Mouse (Mus musculus): Measurements from ENCODE around the gene Bmpr2. TPM values are rescaled to one million over a fixed set of nuclear protein-coding genes. Genes with fewer than 3 reads are reported as not detected.
A peak's percentile ranks its signal among the peaks of the same experiment; 100 is the strongest.

Bmpr2 gene
- polyA plus RNA-seq (2015; fragmentation: Nextera tagmentation; extraction: Ambion mirVana): 2.7 and 3.4 TPM in 2 replicates

DNA sequence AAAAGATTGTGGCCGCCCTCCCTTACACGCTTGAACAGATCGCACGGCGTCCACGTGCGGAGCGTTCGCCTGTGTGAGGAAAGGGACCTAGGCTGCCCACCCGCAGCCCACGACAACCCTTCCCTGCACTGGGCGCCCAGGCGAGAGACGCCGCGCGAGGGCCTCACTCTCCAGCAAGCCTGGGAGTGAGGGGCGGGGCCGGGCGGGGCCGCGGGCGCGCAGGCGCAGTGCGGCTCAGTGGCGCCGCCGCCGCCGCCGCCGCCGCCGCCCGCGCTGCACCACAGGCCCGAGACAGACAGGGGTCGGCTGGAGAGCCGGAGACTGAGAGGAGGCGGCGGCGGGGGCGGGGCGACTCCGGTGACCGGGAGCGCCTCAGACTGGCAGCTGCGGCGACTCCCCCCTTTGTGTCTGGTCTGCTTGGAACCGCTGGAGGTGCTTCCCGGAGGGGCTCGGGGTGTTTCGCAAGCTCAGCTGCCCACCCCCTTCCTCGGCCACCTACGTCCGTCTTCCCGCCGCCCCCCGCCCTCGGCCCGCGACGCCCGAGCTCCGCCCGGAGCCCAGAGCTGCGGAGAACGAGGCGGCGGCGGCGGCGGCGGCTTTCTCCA is at the start of gene Bmpr2:
Gene Bmpr2, plus strand, starts transcription at position 237 of the 605 bp plus-strand sequence.
- peak; percentile 88 for DNase-seq (ENCODE audit: low spot score)

DNA sequence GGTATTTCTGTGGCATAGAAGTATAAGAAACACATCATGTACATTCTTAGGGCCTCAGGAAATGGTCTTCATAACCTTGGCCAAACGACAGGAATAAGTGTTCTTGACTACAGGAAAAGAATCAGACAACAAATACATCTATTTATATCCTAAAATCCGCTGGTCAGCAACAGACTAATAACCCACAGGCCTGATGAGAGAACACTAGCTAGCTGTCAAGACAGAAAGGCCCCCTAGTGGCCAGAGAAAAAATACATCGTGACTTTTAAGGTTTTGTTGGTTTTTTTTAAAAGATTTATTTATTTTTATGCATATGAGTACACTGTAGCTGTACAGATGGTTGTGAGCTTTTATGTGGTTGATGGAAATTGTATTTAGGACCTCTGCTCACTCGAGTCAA is 43.3 kb upstream of the Bmpr2 start:
- DNase-seq (ENCODE audit: low spot score): peak; percentile 40

DNA sequence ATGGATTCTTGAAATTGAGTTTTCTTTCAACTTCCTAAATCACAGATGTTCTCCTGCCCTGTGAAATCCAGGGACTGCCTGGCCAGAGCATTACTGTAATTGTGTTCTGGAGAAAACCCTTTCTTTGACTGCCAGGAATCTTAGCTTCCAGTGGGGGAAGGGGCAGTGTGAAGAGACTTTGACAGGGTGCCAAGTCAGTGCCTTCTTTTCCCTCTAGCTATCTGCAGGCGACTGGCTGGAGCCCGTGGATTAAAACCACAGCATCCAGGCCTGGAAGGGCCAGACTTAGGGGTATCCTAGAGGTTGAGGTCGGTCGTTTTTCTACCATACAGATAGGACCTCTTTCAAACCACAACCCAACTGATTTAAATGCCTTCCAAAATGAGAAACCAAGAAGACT is 37.5 kb upstream of the Bmpr2 start:
- no peak for DNase-seq (ENCODE audit: low spot score)

DNA sequence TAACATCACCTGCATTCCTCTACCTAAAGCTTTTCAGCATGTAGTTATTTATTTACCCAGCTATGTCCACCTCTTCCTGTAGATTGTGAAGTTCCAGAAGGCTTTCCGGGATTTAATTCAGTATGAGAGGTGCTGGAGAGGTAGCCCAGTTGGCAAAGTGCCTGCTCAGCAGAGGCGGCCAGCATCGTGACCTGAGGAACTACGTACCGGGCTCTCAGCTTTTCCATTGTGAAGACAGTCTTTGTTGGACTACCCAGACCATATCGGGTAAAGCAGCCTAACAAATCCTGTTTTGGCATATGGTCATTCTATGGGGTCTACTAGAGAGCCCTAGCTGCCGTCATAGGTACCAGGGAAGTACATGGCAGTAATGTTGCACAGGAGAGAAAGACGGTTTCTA is 33.1 kb upstream of the Bmpr2 start:
- DNase-seq (ENCODE audit: low spot score): no peak

DNA sequence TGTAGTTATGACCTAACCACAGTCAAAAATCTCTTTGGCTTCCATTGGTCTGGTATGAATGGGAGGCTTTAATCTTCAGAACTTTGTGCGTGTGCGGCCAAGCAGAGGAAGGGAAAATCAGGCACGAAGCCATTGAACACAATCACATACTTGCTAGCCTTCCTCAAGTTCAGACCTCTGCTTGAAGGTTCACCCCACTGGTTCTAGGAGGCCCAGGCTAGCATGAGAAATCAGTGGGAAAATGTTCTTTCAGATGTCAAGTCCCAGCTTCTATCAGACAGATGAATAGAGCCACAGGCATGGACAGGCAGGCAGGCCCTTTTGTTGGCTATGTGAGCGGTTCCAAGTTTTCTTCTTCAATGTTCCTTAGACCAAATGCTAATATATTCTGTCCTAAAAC is 32.5 kb upstream of the Bmpr2 start:
- no peak for DNase-seq (ENCODE audit: low spot score)

DNA sequence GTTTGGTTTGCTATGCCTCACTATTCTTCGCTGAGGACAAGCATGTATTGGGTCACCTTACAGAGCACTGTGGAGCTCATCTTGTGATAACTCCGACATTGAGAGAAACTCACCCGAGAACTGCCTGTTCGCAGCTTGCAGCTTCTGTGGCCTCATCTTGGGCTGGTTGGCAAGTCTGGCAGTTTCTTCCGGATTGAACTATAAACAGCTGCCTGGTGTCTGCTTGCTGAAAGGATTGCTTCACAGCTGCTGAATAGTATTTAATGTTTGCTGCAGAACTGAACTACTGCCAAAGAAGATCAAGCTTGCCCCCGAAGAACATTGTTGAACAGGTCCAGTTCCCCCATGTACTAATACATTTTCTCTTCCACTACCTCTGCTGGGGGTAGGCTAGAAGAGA is 29.1 kb upstream of the Bmpr2 start:
- DNase-seq (ENCODE audit: low spot score): no peak

DNA sequence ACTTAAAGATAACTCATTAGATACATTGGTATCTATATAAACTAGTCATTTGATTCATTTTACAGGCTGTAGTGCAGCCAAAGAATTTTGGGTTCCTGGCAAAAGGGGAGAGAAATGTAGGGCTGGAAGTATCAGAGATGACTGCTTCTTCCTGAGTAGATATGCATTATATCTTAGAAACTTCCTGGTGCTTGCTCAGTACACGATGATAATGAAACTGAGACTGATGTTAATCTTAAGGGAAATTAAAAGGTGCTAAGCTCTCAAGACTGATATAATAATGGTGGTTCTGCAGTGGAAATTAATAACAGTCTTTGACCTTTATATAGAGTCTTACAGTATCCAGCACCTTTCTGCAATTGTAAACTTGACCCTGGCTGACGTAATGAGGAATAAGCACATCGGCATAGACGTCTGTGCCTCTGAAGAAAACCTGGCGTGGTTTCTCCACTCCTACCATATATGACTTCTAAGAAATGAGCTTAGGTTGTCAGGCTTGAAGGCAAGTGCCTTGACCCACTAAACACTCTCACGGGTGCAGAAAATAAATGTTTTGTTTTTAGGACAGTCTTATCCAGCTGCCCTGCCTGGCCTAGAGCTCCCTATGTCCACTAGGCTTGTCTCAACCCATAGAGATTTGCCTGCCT is 24.3 kb upstream of the Bmpr2 start:
- no peak for DNase-seq (ENCODE audit: low spot score)

DNA sequence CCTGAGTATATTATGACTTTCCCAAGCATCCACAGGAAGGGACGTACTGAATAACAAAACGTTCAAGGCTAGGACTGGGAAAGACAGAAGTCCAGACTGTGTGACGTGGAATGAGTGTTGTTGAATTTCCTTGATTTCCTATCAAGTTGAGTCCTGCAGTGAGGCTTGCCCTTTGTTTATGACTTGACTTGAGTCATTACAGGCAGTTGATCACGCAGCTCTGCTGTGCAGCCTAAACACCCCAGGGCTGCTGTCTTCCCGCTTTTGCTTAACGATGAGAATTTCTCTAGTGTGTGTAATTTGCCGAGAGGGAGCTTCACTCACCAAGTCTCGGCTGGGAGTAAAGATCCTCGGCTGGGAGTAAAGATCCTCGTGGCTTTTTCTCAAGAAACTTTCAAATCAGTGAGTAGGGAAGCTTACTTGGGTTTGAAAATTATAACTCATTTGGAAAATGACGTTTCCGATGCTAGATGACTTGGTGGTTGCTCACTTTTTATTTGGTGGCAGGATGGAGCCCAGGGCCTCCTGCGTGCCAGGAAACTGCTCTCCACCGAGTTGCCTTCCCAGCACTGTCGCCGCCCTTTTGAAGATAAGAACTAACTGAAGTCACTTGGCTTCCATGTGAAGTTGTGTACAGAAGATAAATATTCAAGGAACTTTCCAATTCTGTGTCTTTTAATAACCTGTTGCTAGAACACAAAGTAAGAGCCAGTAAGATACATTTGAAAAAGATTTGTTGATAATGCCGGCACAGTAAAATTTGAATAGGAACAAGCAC is 23.4 kb upstream of the Bmpr2 start:
- no peak for DNase-seq (ENCODE audit: low spot score)

DNA sequence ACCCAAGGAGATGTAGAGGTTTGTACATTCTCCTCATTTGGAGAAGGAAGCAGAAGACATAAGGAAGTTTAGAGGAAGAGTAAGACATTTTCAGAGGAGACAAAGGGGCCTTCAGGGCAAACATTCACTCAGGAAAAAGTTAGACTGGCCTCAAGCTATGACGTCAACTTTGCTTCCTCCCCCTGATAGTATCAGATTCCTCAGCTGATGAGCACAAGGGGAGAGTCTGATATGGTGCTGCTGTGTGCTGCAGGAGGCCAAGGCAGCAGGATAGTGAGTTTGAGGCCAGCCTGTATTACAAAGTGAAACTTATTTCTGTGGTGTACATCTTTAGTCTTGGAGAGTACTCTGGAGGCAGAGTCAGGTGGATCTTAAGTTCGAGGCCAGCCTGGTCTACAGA is 14.2 kb upstream of the Bmpr2 start:
- no peak for DNase-seq (ENCODE audit: low spot score)

DNA sequence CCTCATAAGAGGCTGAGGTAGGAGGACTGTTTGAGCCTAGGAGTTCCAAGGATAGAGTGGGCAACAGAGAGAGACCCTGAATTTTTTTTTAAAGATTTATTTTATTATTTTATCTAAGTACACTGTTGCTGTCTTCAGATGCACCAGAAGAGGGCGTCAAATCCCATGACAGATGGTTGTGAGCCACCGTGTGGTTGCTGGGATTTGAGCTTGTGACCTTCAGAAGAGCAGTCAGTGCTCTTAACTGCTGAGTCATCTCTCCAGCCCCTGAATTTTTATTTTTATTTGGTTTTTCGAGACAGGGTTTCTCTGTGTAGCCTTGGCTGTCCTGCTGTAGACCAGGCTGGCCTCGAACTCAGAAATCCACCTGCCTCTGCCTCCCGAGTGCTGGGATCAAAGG is 13.5 kb upstream of the Bmpr2 start:
- peak; percentile 16 for DNase-seq (ENCODE audit: low spot score)

DNA sequence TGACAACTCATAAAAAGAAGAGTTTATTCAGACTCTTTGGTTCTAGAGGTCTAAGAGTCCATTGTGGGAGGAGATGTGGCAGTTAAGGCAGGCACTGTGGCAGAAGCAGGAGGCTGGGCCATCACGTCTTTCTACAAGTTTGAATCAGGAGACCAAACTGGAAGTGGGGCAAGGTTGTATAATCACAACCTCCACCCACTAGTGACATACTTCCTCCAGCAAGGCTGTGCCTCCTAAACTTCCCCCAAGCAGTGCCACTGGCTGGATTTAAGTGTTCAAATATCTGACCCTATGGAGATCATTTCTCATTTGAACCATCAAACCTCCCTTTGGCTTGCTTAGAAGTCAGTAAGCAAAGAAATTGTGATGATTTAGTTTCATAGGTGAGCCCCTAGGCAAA is 7.9 kb upstream of the Bmpr2 start:
- no peak for DNase-seq (ENCODE audit: low spot score)

DNA sequence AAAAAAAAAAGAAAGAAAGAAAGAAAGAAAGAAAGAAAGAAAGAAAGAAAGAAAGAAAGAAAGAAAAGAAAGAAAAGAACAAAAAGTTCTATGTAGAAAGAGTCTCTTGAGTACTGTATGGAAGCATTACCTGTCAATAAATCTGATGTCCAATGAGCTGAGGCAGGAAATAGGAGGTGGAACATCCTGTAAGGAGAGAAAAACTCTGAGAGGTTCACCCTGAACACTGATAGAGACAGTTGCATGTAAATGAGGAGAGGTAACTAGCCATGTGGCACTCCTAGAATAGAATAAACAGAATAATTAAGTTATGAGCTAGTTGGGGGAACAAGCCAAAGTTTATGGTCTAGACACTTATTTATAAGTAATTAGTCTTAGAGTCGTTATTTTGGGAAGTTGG is 4.9 kb upstream of the Bmpr2 start:
- no peak for DNase-seq (ENCODE audit: low spot score)

DNA sequence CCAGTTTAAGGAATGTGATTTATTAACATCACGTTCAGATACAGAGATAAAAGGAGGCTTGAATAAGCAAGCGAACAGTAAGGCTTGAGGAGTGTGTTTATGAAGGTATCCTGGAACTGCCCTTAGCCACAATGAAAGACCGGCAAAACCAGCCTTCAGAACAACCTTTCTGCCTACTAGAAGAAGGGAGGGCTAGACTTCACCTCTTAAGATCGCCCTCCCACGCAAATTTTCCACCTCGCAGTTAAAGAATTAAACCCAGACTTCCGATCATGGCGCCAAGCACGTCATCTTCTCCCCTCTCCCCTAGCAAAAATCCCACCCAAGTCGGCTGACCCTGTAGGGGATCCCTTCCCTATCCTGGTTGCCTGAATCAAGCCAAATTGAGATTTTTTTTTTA is 992 bp upstream of the Bmpr2 start:
- peak; percentile 23 for DNase-seq (ENCODE audit: low spot score)

DNA sequence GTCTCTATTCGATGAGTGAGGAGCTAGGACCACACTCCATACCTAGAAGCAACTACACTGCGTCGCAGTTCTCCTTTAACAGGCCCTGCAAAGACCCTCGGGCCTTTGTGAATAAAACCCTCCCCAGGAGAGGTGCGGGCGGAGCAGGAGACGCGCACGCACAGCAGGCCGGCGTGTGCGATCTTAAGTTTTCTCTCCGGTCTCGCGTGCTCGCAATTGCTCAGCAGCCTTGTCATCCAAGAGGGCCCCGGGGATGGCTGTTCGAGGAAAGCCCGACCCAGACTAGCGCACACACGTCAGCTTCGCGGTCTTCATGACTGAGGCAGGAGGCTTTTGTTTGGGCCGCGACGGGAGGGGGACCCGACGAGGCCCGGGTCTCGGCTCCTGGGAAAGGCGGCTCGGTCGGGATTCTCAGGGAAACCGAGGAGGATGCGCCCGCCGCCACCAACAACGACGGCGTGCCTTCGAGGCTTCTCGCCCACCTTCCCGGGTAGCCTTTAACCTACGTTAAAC is 493 bp upstream of the Bmpr2 start:
- DNase-seq (ENCODE audit: low spot score): peak; percentile 75

DNA sequence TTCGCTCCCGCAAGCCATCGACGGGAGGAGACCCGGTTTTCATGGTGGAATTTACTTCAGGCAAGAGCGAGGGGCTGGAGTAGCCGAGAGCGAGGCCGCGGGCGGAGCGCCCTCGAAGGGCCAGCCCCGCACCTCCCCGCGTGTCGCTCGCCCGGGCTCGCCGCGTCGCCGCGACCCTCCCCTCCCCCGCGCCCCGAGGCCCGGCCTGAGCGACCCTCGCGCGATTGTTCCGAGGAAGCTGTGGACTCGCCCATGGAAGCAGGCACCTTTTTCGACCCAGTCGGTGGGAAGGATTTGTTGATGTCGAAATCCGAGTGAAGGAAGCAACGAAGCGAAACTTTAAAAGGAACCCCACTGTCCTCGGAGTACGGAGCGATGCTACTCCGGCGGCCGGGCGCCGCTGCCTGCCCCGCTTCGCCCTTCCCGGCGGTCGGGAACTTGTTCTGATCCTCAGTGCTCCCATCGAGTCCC is 616 bp downstream of the Bmpr2 start:
- peak; percentile 56 for DNase-seq (ENCODE audit: low spot score)

DNA sequence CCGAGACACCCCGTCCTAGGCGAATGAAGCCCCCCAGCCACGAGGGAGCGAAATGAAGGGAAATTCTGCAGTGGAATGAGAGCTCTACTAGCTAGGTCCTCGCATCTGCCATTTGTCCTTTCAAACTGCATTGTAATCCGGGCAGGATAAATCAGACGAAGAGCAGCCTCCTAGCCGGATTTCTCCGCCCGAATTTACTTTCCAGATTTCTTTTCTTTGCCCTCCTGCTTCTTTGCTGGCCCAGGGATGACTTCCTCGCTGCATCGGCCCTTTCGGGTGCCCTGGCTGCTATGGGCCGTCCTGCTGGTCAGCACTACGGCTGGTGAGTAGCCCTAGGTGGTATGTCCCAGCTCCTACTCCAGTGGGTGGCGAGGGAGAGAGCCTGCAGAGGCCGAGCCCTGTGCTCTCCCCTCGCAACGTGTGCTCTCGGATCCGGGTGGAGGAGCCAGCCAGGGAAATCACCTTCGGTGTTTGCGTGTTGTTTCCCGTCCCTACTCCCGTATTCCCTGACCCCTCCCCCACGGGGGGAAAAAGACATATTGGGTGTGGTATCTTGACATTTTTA is 1.3 kb downstream of the Bmpr2 start:
- DNase-seq (ENCODE audit: low spot score): peak; percentile 23

DNA sequence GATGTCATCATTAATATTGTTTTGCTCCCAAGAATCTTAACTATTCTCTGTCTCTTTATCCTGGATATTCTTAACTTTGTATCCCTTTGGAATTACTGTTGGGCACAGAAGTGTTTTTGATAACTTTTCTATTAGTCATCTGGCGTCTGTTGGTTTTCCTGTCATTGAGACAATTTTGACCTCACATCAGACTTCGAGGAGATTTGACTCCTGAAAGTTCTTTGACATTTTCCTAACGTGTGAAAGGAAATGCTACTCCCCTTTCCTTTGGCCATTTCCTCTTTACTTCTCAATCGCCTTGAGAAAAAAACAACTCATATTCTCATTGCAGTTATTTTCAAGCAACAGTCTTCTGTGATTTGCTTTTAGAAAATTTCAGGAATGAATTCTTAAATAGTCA is 2.1 kb downstream of the Bmpr2 start:
- no peak for DNase-seq (ENCODE audit: low spot score)

DNA sequence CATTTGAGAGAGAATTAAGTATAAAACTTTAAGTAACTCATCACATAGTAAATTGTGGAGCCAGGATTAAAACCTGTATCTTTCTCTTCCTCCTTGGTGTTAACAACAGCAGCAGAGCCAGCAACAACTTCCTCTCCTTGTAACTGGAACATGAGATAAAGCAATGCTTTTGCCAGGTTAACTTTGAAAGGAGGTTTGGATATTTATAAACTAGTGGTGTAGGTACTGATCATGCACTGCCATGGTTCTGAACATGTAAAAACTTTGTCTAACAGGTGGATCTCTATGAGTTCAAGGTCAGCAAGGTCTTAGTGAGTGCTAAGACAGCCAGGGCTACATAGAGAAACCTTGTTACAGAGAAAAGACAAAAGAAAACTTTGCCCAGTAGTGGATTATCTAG is 3.4 kb downstream of the Bmpr2 start:
- DNase-seq (ENCODE audit: low spot score): no peak

DNA sequence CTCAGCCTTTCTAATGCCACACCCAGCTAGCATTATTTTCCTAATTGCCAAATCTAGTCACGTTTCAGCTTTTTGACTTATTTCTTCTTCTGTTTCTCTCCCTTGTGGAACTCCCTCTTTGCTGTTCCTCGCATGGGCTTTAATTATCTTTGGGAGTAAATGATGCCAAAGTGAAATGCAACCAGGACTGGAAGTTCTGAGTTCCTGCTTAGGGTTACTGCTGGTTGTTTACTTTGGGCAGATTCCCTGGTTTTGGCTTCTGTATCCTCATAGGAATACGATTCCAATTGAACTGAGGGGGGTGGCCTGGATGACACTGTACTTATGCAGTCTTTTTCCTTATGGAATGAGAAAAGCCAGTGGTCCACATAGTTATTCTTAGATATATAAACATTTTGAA is 8.7 kb downstream of the Bmpr2 start:
- DNase-seq (ENCODE audit: low spot score): no peak

DNA sequence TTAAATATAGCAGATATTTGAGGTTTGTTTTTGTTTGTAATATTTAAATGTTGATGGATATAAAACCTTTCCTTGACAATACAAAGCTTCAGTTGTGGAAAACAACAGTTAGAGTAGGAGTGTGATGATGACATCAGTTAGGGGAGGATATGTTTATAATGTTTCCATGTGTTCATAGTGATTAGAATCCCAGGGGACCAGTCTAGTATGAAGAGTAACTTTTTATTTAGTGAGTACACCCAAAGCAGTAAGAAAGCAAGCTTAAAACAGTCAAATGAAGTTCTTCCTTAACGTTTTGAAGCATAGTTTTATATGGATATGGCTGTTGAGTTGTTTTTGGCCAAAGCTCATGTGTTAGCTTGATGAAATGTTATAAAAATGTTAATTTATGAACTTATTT is 17.9 kb downstream of the Bmpr2 start:
- no peak for DNase-seq (ENCODE audit: low spot score)

DNA sequence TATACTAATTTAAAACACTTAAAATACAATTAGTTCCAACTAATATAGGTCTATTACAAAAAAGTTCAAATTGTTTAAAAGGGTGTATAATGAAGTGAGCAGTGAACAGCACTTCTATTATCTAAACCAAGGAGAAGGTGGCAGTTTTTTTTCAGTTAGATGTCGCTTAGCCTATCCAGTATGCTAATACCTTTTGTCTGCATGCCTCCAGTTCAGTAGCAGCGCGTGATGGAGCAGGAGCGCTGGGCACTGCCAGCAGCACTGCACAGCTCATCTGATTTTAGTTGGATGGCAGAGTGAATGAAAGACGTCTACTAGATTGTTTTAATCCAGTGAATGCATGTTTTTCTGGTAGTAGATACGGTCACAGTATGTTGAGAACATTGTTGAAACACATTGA is 25.8 kb downstream of the Bmpr2 start:
- DNase-seq (ENCODE audit: low spot score): no peak

DNA sequence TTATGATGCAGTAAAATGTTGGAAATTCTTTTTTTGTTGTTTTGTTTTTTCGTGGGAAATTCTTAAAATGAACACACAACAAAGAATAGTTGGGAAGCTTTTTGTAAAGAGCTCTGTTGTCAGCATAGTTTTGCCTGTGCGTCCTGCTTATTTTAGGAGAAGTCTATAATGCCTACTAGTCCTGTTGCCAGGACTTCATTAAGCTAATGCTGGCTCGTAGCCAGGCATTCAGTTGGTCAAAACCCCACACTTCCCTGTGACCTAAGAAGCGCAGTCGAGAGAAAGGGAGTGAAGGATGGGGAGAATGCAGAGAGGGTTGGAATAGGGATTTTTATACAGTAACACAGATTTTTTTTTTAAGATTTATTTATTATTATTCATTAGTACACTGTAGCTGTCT is 26.5 kb downstream of the Bmpr2 start:
- DNase-seq (ENCODE audit: low spot score): no peak

All from thymus, postnatal 0 days (tissue).